Mouse (Mus musculus): ENCODE results near the gene Man2a1.

Man2a1 gene

GRCm38 (mm10) chr17:64697277-64697831 is 96.8 kb downstream of the Man2a1 start:
- no peak for DNase-seq (ENCODE audit: low read depth, low spot score)

GRCm38 (mm10) chr17:64698516-64698915 is 98.0 kb downstream of the Man2a1 start:
- no peak for DNase-seq (ENCODE audit: low read depth, low spot score)

DNA sequence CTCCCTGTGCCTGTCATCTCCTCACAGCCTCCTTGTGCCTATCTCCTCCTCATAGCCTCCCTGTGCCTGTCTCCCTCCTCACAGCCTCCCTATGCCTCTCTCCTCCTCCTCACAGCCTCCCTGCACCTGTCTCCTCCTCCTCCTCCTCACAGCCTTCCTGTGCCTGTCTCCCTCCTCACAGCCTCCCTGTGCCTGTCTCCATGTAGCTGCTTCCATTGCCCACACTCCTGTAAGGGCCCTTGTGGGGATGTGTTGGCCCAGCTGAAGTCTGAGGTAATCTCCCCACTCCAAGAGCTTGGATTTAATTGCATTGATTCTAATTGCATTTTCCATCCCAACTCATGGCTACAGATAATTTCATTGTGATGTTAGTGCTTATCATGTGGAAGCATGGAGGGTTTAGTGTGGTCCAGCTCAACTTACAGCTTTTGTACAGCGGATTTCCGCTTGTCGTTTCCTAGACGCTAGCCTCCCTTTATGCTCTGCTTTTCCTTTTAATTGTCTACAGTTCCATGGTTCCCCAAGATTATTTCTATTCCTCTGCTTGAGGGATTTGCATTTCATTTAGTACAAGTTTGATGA is 103.2 kb downstream of the Man2a1 start:
- no peak for DNase-seq (ENCODE audit: low read depth, low spot score)

DNA sequence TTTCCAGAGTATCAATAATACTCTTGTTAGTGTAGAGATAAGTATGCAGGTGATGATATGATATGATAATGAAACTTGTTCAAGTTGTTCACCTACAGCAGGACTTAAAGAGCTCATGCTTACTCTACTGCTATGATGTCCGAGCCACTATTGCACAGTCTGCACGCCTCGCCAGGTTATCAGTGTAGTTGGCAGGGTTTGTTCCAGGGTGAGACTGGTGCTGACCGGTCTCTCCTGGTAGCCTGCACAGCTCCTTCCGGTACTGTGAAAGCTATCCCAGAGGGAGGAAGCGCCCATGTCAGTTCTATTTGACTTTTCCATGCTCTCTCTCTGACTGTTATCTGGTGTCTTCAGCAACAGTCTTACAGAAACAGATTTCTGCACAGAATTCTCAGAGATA is 107.0 kb downstream of the Man2a1 start:
- no peak for DNase-seq (ENCODE audit: low read depth, low spot score)

DNA sequence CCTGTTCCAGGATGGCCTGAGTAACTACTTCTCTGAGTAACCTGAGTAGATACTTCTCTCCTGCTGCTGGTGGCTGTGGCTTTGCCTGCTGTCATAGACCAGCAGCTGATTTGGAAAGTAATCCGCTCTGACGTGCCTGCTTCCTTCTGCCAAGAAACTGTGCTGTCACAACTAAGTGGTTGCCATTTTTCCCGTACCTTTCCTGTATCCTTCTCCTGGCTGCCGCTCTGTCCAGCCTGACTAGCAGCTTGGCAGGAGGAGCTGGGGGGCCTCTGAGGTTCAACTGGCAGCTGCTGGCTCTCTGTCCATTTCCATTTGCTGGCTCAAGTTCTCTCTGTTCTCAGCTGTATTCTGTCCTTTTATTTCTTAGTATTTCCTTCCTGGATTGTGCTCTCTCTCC is 115.8 kb downstream of the Man2a1 start:
- DNase-seq (ENCODE audit: low read depth, low spot score), result no peak

- no peak for DNase-seq (ENCODE audit: low read depth, low spot score)
Observed at GRCm38 (mm10) chr17:64719760-64720159, 119.2 kb downstream of the Man2a1 start.

DNA sequence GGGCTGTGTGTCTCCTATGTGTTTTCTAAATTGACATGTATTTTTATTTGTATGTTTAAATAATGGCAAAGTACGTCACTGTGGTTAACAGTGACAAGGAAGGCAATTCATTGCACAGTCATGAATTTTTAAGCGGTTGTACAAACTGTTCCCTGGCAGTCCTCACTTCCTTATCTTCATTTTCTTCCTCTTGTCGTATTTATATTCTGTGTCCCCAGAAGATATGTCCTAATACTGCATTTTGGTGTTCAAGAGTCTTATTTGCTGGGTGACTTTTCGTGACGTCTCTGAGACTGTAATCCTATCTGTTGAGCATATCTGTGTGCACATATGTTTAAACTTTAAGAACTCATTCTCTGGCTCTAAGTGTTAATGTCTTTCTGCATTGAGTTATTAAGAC is 120.6 kb downstream of the Man2a1 start:
- no peak for DNase-seq (ENCODE audit: low read depth, low spot score)

- no peak for DNase-seq (ENCODE audit: low read depth, low spot score)
Observed at GRCm38 (mm10) chr17:64723162-64723561, 122.6 kb downstream of the Man2a1 start.

- DNase-seq (ENCODE audit: low read depth, low spot score), result no peak
Observed at GRCm38 (mm10) chr17:64725214-64725613, 124.7 kb downstream of the Man2a1 start.

DNA sequence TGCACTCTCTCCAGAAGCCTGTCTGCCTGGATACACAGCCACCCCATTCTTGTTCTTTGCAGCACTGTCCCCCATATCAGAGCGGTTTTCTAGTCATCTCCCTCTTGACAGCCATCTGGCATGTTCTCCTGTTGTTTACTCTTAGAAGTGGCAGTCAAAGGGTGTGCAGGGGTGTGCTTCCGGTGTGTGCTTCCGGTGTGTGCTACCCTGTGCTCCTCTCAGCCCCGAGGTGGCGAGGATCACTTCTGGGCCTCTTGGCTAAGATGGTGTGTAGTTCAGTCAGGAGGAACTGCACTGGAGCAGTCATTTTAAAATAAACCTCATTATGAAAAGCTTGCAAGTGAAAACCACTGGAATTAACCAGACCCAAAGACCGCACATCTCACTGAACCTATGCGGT is 125.5 kb downstream of the Man2a1 start:
- no peak for DNase-seq (ENCODE audit: low read depth, low spot score)

DNA sequence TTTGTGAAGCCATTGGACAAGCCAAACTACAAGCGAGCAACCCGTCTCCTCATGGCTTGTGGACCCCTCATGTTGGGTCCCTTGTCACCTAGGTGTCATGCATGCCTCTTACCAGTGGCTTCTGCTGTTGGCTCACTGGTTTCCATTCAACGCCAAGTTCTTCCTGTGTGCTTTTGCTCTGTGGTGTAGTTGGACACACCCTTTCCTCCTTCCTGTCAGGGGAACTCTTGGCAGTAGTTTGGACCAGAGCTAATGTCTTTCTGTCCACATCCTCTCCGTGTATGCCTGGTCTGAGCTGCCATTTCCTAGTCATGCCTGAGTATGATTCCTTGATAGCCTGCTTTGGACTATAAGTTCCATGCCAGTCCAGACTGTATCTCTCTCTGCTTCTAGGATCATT is 135.0 kb downstream of the Man2a1 start:
- no peak for DNase-seq (ENCODE audit: low read depth, low spot score)

DNA sequence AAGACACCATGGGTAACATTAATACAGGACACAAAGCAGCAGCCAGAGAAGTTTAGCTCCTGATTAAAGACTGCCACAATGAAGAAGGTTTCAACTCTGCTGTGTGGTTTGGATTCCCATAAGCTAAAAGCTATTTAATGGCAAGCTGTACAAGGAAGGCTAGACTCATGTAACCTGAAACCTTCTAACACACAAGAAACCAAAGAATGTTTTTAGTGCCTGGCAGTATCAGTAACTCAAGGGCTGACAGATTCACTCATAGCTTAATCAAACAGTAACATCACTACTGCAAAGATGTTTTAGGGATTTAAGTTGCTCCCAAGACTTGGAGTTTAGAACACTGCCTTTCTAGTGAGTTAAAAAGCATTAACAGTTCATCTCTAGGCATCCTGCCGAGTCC is 137.4 kb downstream of the Man2a1 start:
- DNase-seq (ENCODE audit: low read depth, low spot score), result no peak

DNA sequence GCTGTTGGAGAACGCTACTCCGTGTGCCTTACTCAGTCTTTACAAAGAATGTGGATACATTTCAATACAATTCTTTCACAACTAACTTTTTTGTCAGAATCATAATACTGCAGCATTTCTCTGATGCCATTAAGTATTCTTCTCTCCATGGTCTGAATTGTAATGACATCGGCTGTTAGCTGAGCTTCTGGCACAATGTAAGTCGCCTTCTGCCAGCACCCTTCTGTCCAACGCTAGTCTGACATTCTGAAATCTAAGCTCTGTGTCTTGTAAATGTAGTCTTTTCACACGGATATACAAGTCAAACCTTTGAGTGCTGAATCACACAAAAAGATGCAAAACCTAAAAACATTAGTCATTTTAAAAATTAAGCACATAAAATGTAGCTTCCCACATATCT is 138.6 kb downstream of the Man2a1 start:
- no peak for DNase-seq (ENCODE audit: low read depth, low spot score)

DNA sequence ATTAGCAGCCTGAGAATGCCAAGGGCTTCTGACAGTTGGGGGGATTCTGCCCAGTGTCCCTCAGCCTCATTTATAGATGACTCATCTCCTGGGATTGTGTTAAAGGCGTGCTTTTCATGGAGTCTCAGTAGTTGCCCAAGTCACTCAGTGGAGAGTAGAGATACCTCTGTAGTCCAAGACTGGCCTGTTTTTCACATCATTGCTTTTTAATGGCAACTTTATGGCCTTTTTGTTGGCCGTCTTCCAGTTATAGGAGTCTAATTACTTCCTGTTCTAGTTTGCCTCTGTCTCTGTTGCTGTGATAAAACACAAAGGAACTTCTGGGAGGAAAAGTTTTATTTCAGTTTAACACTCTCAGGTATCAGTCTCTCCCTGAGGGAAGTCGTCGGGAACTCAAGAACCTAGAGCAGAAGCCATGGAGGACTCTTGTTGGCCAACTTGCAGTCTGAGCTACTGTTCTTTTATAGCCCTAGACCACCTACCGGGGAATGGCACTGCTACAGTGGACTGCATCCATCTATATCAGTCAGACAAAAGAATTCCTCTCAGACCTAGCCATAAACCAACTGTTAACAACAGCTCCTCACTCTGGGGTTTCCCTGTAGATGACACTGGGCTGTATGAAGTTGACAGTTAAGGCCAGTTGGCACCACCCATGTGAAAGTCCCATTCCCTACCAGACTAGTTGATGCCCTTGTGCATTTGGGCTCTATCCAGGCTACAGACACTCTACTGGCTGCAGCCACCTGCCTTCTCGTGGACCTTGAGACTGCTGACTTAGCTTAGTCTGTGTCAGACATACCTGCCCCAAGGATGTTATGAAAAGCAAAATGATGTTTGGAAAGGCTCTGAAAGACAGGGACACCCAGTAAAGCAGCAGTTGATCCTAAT is 142.4 kb downstream of the Man2a1 start:
- no peak for DNase-seq (ENCODE audit: low read depth, low spot score)

DNA sequence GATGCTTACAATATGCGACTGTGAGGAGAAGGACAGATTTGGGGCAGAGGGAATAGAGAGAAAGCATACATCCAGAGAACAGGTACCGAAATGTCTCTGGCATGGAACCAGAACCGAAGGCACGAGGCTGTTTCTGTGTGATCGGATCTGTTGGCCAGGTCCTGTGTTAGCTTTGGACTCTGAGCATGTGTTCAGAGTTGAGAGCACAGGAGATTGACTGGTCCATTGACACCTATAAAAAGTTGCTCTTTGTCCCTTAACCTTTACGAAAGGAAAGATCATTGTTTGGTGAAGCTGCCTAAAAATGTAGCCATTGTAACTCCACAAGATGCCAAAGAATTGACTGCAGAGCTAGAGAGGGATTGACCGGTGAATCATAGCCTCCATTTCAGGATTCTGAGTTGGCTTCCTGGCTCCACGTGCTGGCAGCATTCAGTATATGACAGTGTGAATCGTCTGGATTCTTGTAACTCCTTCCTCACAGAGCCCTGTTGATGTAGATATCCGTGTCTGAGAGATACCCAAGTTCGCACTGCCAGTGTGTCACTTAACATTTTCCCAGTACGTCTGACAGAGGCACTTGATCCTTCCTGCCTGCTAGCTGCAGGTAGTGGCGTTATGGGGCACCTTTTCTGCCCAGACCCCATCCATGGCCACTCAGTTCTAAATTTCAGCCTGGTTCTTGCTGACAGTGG is 143.2 kb downstream of the Man2a1 start:
- DNase-seq (ENCODE audit: low read depth, low spot score), result no peak

DNA sequence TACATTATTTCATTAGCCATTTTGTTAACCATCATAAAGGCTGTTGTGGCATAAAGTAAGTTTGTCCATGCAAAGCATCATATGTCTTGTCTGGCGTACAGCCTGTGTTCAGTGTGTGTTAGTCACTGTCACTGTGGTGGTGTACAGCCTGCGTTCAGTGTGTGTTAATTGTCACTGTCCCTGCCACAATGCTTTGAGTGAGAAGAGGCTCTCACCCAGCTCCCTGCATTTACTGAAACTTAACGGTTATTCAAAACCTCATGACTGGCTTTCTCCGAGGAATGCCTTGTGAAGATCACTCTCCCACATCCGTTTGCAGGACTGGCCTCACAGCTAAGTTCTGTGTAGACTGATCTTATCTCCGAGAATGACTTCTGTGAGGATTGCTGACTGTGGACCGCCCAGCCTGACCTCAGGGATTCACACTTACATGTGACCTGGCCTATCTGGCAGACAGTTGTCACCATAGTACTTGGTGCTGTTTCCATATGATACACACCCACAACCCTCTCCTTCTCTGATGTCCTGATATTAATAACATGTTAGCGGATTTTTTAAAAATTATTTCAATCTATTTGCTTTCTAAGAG is 146.2 kb downstream of the Man2a1 start:
- DNase-seq (ENCODE audit: low read depth, low spot score), result no peak

- DNase-seq (ENCODE audit: low read depth, low spot score), result no peak
Observed at GRCm38 (mm10) chr17:64747461-64747860, 146.9 kb downstream of the Man2a1 start.

GRCm38 (mm10) chr17:64748131-64748530 is 147.6 kb downstream of the Man2a1 start:
- no peak for DNase-seq (ENCODE audit: low read depth, low spot score)

- DNase-seq (ENCODE audit: low read depth, low spot score), result no peak
Observed at GRCm38 (mm10) chr17:64749146-64749545, 148.6 kb downstream of the Man2a1 start.

- DNase-seq (ENCODE audit: low read depth, low spot score), result no peak
Observed at GRCm38 (mm10) chr17:64751249-64751648, 150.7 kb downstream of the Man2a1 start.

GRCm38 (mm10) chr17:64752126-64753019 is 151.8 kb downstream of the Man2a1 start:
- DNase-seq (ENCODE audit: low read depth, low spot score), result no peak

Measured in c-Kit-negative CD71-positive TER-119-positive erythroid progenitor cells, embryonic 14.5 days (primary cell).